Mouse (Mus musculus) brain, embryonic 14.5 days (tissue): ENCODE measurements around the gene Atf7ip2.

ENCODE experiments used
- CTCF ChIP-seq: fragments of 200-500 bp; IDR thresholded peaks from 2 replicates; pipeline ENCODE4 v1.5.1; 2012; ENCODE audit warnings: inconsistent platforms, mild to moderate bottlenecking, moderate library complexity, borderline replicate concordance; ENCODE audit not compliant: insufficient read depth, insufficient read length; ENCODE audit errors: extremely low read depth
- POLR2A ChIP-seq: fragments of 200-500 bp; IDR thresholded peaks from 2 replicates; pipeline ENCODE4 v1.6.1; 2012; ENCODE audit warnings: mild to moderate bottlenecking, inconsistent platforms, borderline replicate concordance; ENCODE audit not compliant: poor library complexity, insufficient read depth, insufficient read length, severe bottlenecking; ENCODE audit errors: extremely low read depth

- no peak for TF ChIP-seq CTCF
- no peak for TF ChIP-seq POLR2A
These were observed 16.3 kb downstream of the Atf7ip2 start for GRCm38 (mm10) chr16:10208777-10209176.
